Mouse (Mus musculus) neural tube, embryonic 12.5 days (tissue): ENCODE results near the gene Col19a1. TPM values are rescaled to one million over a fixed set of nuclear protein-coding genes. Genes with fewer than 3 reads are reported as not detected.

Experiments used
- ATAC-seq: fragments of 200-750 bp; cut with Nextera tagmentation; 2 replicates; pipeline ENCODE4 v1.8.0; 2017; ENCODE audit warnings: low read depth, mild to moderate bottlenecking, moderate TSS enrichment, moderate library complexity; ENCODE audit not compliant: low FRiP score
- H3K27ac ChIP-seq: fragments of 300-500 bp; sonication (generic); 2 replicates; pipeline ENCODE4 v1.5.1; 2016
- H3K27me3 ChIP-seq: fragments of 300-500 bp; sonication (generic); replicated peaks from 2 replicates; pipeline ENCODE4 v1.6.1; 2016; ENCODE audit warnings: mild to moderate bottlenecking
- H3K36me3 ChIP-seq: fragments of 300-500 bp; sonication (generic); 2 replicates; pipeline ENCODE4 v1.6.1; 2016; ENCODE audit warnings: mild to moderate bottlenecking
- H3K4me1 ChIP-seq: fragments of 300-500 bp; sonication (generic); 2 replicates; pipeline ENCODE4 v1.6.1; 2016
- H3K4me2 ChIP-seq: fragments of 300-500 bp; sonication (generic); replicated peaks from 2 replicates; pipeline ENCODE4 v1.6.1; 2016; ENCODE audit warnings: mild to moderate bottlenecking
- H3K4me3 ChIP-seq: fragments of 300-500 bp; sonication (generic); 2 replicates; pipeline ENCODE4 v1.5.1; 2016
- H3K9ac ChIP-seq: fragments of 300-500 bp; sonication (generic); 2 replicates; pipeline ENCODE4 v1.6.1; 2016; ENCODE audit warnings: mild to moderate bottlenecking
- H3K9me3 ChIP-seq: fragments of 300-500 bp; sonication (generic); 2 replicates; pipeline ENCODE4 v1.6.1; 2016; ENCODE audit warnings: mild to moderate bottlenecking
- WGBS: fragments of 180-500 bp; shearing (Covaris S2); methylation state at CpG from one replicate; pipeline ENCODE4 v1.1.7; 2016; 5-methylcytosine and 5-hydroxymethylcytosine counted together
- polyA plus RNA-seq: library from polyadenylated mRNA; unstranded; fragments of >200 nt; fragmentation: Nextera tagmentation; extraction: Ambion mirVana; gene quantifications from 2 replicates; pipeline ENCODE4 v1.2.1, GENCODE M21; 2016

Col19a1 gene
- polyA plus RNA-seq, 1 experiment from 2014 or later: 2.7 TPM

- 76% methylated on average over 13 of the region's 13 CpGs for WGBS
- Histone ChIP-seq H3K4me1 (no peaks in the 10 kb centered on the region), H3K27ac (no peak overlapping the region), H3K27me3 (no peaks in the 10 kb centered on the region), H3K4me2 (no peak overlapping the region), H3K9me3 (no peaks in the 10 kb centered on the region), H3K4me3 (no peak overlapping the region), H3K9ac (no peak overlapping the region), H3K36me3 (no peaks in the 10 kb centered on the region)
- ATAC-seq: peak; percentile 72; the same call in 1 of the 2 replicates
Observed at GRCm38 (mm10) chr1:24349462-24350217, 237.6 kb downstream of the Col19a1 start.

- H3K4me1 ChIP-seq: no peaks in the 10 kb centered on the region
- no peak overlapping the region for H3K4me3 ChIP-seq
- 81% methylated on average over 5 of the region's 5 CpGs for WGBS
- no peaks in the 10 kb centered on the region for H3K9me3 ChIP-seq
- H3K4me2 ChIP-seq: no peak overlapping the region
- ATAC-seq: no peak
- H3K36me3 ChIP-seq: no peaks in the 10 kb centered on the region
- H3K9ac ChIP-seq: no peak overlapping the region
- H3K27ac ChIP-seq: no peak overlapping the region
- H3K27me3 ChIP-seq: no peaks in the 10 kb centered on the region
Observed at GRCm38 (mm10) chr1:24347621-24348160, 239.6 kb downstream of the Col19a1 start.

GRCm38 (mm10) chr1:24337556-24338275 is 249.6 kb downstream of the Col19a1 start:
- Histone ChIP-seq H3K36me3 (no peaks in the 10 kb centered on the region), H3K27ac (no peak overlapping the region), H3K9ac (no peak overlapping the region), H3K9me3 (no peaks in the 10 kb centered on the region), H3K27me3 (no peaks in the 10 kb centered on the region), H3K4me2 (no peak overlapping the region), H3K4me1 (no peaks in the 10 kb centered on the region), H3K4me3 (no peak overlapping the region)
- ATAC-seq: no peak
- WGBS: 88% methylated on average over 10 of the region's 10 CpGs

DNA sequence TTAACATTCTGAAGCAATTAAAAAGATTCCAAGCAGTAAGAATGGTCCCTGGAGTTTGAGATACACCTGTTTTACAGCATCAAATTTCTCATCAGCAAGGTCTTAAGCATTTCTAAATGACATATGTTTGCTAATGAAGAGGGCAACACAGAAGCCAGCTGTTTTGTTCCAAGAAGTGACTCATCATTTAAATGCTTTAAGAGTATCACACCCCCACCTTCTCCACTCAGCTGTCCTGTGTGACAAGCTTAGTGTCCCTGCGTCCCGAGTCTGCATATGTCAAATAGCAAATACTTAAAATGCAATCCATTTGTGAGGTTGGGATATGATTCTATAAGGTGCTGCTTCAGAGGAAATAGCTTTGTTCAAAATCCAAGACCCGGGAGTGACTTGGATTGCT is 251.2 kb downstream of the Col19a1 start:
- Histone ChIP-seq H3K9me3 (no peaks in the 10 kb centered on the region), H3K4me2 (no peak overlapping the region), H3K27ac (no peak overlapping the region), H3K4me1 (no peaks in the 10 kb centered on the region), H3K27me3 (no peaks in the 10 kb centered on the region), H3K4me3 (no peak overlapping the region), H3K9ac (no peak overlapping the region), H3K36me3 (no peaks in the 10 kb centered on the region)
- ATAC-seq: no peak
- 59% methylated on average over 3 of the region's 3 CpGs for WGBS

GRCm38 (mm10) chr1:24316961-24317589 is 270.2 kb downstream of the Col19a1 start:
- Histone ChIP-seq H3K27me3 (no peaks in the 10 kb centered on the region), H3K9me3 (no peaks in the 10 kb centered on the region)

DNA sequence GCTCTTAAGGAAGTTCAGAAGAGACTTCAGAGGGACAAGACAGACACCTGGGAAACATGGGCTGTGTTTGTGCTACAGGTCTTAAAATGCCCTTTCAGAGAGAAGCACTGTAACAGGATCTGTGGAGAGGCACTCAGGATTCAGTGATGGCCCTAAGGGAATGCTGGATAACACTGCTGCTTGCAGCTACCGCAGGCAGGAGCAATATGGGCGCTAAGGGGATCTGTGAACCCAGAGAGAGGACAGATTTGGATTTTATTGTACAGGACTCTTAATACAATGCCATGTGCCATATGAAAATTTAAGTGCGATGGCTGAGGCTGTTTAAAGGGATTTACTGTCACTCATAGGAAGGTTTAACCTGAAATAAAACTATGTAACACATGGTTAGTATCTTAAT is 270.8 kb downstream of the Col19a1 start:
- 72% methylated on average over 3 of the region's 3 CpGs for WGBS
- Histone ChIP-seq H3K36me3 (no peaks in the 10 kb centered on the region), H3K27me3 (no peaks in the 10 kb centered on the region), H3K4me1 (no peaks in the 10 kb centered on the region), H3K4me2 (no peak overlapping the region), H3K9ac (no peak overlapping the region), H3K4me3 (no peak overlapping the region), H3K9me3 (no peaks in the 10 kb centered on the region), H3K27ac (no peak overlapping the region)
- ATAC-seq: peak; percentile 37; the same call in 1 of the 2 replicates

More at GRCm38 (mm10) chr1:24316961-24317589, 270.2 kb downstream of the Col19a1 start:
- no peak overlapping the region for H3K9ac ChIP-seq
- H3K4me3 ChIP-seq: no peak overlapping the region
- no peaks in the 10 kb centered on the region for H3K36me3 ChIP-seq
- no peak overlapping the region for H3K4me2 ChIP-seq
- peak; percentile 53; the same call in 1 of the 2 replicates for ATAC-seq
- no peaks in the 10 kb centered on the region for H3K4me1 ChIP-seq
- WGBS: 74% methylated on average over 6 of the region's 6 CpGs
- H3K27ac ChIP-seq: no peak overlapping the region

DNA sequence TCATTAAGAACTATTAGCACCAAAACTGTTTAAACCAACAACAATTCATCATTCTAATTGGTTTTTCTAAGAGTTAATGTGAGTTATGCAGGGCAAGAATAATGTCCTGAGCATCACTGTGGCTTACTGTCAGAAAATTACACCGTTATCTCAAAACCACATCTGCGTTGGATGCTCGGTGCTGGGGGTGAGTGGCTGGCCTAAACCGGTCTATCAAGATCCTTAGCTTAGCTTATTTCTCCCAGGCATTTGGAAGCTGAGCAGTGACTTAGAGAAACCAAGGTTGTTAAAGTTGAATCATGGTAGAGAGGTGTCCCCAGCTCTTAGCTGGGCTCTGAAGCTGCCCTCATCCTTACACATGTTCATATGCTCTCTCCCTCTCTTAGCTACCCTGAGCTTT is 276.4 kb downstream of the Col19a1 start:
- Histone ChIP-seq H3K27ac (no peak overlapping the region), H3K9me3 (no peaks in the 10 kb centered on the region), H3K9ac (no peak overlapping the region), H3K4me3 (no peak overlapping the region), H3K36me3 (no peaks in the 10 kb centered on the region), H3K4me1 (no peaks in the 10 kb centered on the region), H3K4me2 (no peak overlapping the region), H3K27me3 (no peaks in the 10 kb centered on the region)
- no peak for ATAC-seq
- 80% methylated on average over 4 of the region's 4 CpGs for WGBS

DNA sequence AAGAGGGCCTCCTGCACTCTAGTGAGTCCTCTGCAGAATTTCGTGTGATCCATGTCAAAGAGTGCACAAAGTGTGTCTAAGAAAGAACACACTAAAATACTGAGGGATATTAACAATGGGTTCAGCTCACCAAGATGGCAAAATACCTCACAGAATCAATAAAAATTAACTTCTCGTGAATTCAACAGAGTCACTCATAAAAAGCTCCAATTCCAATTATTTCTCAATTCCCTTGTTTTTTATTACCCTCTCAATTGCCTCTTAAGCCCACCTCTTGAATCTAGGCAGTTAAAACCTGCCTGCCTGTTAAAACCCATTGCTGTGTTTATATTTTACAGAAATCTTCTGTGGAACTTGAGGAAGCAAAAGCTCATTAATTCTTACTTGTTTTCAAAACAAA is 277.1 kb downstream of the Col19a1 start:
- Histone ChIP-seq H3K4me1 (no peaks in the 10 kb centered on the region), H3K4me3 (no peak overlapping the region), H3K27me3 (no peaks in the 10 kb centered on the region), H3K9me3 (no peaks in the 10 kb centered on the region), H3K4me2 (no peak overlapping the region), H3K27ac (no peak overlapping the region), H3K36me3 (no peaks in the 10 kb centered on the region), H3K9ac (no peak overlapping the region)
- no peak for ATAC-seq
- WGBS: 37% methylated on average over 2 of the region's 2 CpGs

- H3K4me1 ChIP-seq: no peaks in the 10 kb centered on the region
- no peaks in the 10 kb centered on the region for H3K9me3 ChIP-seq
- no peak; the same call in 1 of the 2 replicates for ATAC-seq
- no peak overlapping the region for H3K4me3 ChIP-seq
- H3K9ac ChIP-seq: no peak overlapping the region
- whole genome bisulfite sequencing: 88% methylated on average over 7 of the region's 7 CpGs
- H3K27ac ChIP-seq: no peak overlapping the region
- H3K36me3 ChIP-seq: no peaks in the 10 kb centered on the region
- no peaks in the 10 kb centered on the region for H3K27me3 ChIP-seq
- no peak overlapping the region for H3K4me2 ChIP-seq
Observed at GRCm38 (mm10) chr1:24303077-24303476, 284.2 kb downstream of the Col19a1 start.

- peak; percentile 71; the same call in 1 of the 2 replicates for ATAC-seq
- Histone ChIP-seq H3K27ac (no peak overlapping the region), H3K9me3 (no peaks in the 10 kb centered on the region), H3K36me3 (no peaks in the 10 kb centered on the region), H3K9ac (no peak overlapping the region), H3K4me1 (no peaks in the 10 kb centered on the region), H3K4me3 (no peak overlapping the region), H3K27me3 (no peaks in the 10 kb centered on the region), H3K4me2 (no peak overlapping the region)
- 14% methylated on average over 8 of the region's 8 CpGs for WGBS
Observed at GRCm38 (mm10) chr1:24302674-24303073, 284.6 kb downstream of the Col19a1 start.

- no peaks in the 10 kb centered on the region for H3K36me3 ChIP-seq
- ATAC-seq: no peak
- 89% methylated on average over 3 of the region's 3 CpGs for WGBS
- H3K9me3 ChIP-seq: no peaks in the 10 kb centered on the region
- no peak overlapping the region for H3K4me2 ChIP-seq
- H3K9ac ChIP-seq: no peak overlapping the region
- H3K4me3 ChIP-seq: no peak overlapping the region
- no peak overlapping the region for H3K27ac ChIP-seq
- no peaks in the 10 kb centered on the region for H3K27me3 ChIP-seq
- H3K4me1 ChIP-seq: no peaks in the 10 kb centered on the region
Observed at GRCm38 (mm10) chr1:24300700-24301099, 286.6 kb downstream of the Col19a1 start.
